Mouse (Mus musculus): ENCODE measurements around the gene Imp3. TPM values are rescaled to one million over a fixed set of nuclear protein-coding genes. Genes with fewer than 3 reads are reported as not detected.

Imp3 gene
- total RNA-seq (2021): 10 to 100 TPM; 54.9 to 56.8 TPM
- long read RNA-seq, experiment 1, transcript Imp3-201 (1 exons, 924 nt): major isoform, 23 of 24 reads
- long read RNA-seq, experiment 1, partial matches to known transcripts: 0 of 24 reads
- long read RNA-seq, experiment 1, other reads (novel, unspliced or antisense): 1 of 24 reads
- long read RNA-seq, experiment 2, transcript Imp3-201 (1 exons, 924 nt): major isoform, 42 of 42 reads
- long read RNA-seq, experiment 2, partial matches to known transcripts: 0 of 42 reads
- long read RNA-seq, experiment 2, other reads (novel, unspliced or antisense): 0 of 42 reads

- peak within 1 kb of the TSS; percentile 88 for H3K4me3 ChIP-seq
- DNase-seq (ENCODE audit: low spot score in 2 of 2): peak; percentile 89 to 94
- H3K27ac ChIP-seq: peak within 1 kb of the TSS; percentile 92
- peak; percentile 41 for TF ChIP-seq CTCF (conservative IDR thresholded peaks at IDR 0.05)
Measured at GRCm38 (mm10) chr9:56937223-56938160, at the start of gene Imp3. Gene Imp3 (plus strand): TSS chr9:56937475.

DNA sequence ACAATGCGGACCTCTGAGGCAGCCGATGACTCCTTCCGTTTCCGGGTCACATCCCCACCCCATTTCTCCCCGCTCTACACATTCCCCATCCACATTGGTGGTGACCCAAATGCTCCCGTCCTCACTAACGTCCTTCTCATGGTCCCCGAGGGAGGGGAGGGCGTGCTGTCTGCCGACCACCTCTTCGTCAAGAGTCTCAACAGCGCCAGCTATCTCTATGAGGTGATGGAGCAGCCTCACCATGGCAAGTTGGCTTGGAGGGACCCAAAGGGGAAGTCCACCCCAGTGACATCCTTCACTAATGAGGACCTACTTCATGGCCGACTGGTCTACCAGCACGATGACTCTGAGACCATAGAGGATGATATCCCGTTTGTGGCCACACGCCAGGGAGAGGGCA is 49.7 kb upstream of the Imp3 start:
- no peak for TF ChIP-seq CTCF (conservative IDR thresholded peaks at IDR 0.05)
- DNase-seq (ENCODE audit: low spot score in 2 of 2): no peak
- H3K4me3 ChIP-seq: no peak overlapping the region
- no peak overlapping the region for H3K27ac ChIP-seq

- peak overlapping the region; percentile 38 for H3K4me3 ChIP-seq
- peak; percentile 92 for TF ChIP-seq CTCF (conservative IDR thresholded peaks at IDR 0.05)
- H3K27ac ChIP-seq: no peak overlapping the region
- DNase-seq (ENCODE audit: low spot score in 2 of 2): peak; percentile 78 to 86
Measured at GRCm38 (mm10) chr9:56889817-56890216, 47.5 kb upstream of the Imp3 start.

GRCm38 (mm10) chr9:56890522-56891250 is 46.6 kb upstream of the Imp3 start:
- no peak overlapping the region for H3K27ac ChIP-seq
- H3K4me3 ChIP-seq: no peak overlapping the region
- no peak for DNase-seq (ENCODE audit: low spot score in 2 of 2)
- TF ChIP-seq CTCF (conservative IDR thresholded peaks at IDR 0.05): peak; percentile 35

- Histone ChIP-seq H3K4me3 (peak overlapping the region; percentile 31; the same call in 1 of the 2 replicates), H3K27ac (0 out of 2 replicates have a peak overlapping the region, but pooled peaks have one; percentile 24)
- TF ChIP-seq CTCF (conservative IDR thresholded peaks at IDR 0.05): peak; percentile 95
- peak; percentile 73 to 77 for DNase-seq (ENCODE audit: low spot score in 2 of 2)
Measured at GRCm38 (mm10) chr9:56891517-56892011, 45.7 kb upstream of the Imp3 start.

- no peak for DNase-seq (ENCODE audit: low spot score in 2 of 2)
- Histone ChIP-seq H3K4me3 (no peak overlapping the region), H3K27ac (no peak overlapping the region)
- no peak for TF ChIP-seq CTCF (conservative IDR thresholded peaks at IDR 0.05)
Measured at GRCm38 (mm10) chr9:56892111-56892510, 45.2 kb upstream of the Imp3 start.

- Histone ChIP-seq H3K27ac (no peak overlapping the region), H3K4me3 (no peak overlapping the region)
- DNase-seq (ENCODE audit: low spot score in 2 of 2): no peak
- no peak for TF ChIP-seq CTCF (conservative IDR thresholded peaks at IDR 0.05)
Measured at GRCm38 (mm10) chr9:56893313-56893712, 44.0 kb upstream of the Imp3 start.

DNA sequence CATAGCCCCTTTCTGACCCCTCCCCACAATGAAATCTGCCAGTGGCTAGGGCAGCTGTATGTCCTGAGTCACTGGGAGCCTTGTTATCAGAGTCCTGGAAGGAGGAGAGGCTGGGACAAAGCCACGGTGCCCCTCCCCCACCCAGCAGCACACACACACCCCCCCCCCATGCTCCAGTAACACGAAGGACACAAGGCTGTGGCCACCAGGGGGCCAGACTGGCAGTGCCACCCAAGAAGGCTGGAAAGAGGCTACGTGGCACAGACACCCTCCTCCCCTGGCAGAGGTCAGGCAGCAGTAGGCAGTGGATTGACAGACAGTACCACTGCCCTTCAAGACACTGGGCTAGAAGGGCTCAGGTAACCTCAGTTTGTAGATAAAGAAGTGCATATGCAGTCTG is 43.3 kb upstream of the Imp3 start:
- peak; percentile 46 for TF ChIP-seq CTCF (conservative IDR thresholded peaks at IDR 0.05)
- H3K27ac ChIP-seq: no peak overlapping the region
- no peak for DNase-seq (ENCODE audit: low spot score in 2 of 2)
- no peak overlapping the region for H3K4me3 ChIP-seq

DNA sequence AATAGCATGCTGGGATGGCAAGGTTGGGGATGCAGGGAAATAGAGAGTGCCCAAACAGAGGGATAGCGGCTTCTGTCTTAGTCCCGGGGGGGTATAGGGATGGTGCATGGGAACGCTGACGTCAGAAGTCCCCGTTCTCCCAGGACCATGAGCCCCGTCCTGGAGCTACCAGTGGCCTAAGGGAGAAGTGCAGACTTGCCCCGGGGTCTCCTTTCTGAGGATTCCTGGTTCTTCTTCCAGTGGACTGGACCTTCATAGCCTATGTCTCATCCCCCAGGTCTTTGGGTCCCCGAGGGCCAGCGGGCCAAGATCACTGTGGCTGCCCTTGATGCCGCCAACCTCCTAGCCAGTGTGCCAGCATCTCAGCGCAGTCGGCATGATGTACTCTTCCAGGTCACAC is 40.5 kb upstream of the Imp3 start:
- no peak overlapping the region for H3K27ac ChIP-seq
- H3K4me3 ChIP-seq: no peak overlapping the region
- no peak for TF ChIP-seq CTCF (conservative IDR thresholded peaks at IDR 0.05)
- no peak for DNase-seq (ENCODE audit: low spot score in 2 of 2)

DNA sequence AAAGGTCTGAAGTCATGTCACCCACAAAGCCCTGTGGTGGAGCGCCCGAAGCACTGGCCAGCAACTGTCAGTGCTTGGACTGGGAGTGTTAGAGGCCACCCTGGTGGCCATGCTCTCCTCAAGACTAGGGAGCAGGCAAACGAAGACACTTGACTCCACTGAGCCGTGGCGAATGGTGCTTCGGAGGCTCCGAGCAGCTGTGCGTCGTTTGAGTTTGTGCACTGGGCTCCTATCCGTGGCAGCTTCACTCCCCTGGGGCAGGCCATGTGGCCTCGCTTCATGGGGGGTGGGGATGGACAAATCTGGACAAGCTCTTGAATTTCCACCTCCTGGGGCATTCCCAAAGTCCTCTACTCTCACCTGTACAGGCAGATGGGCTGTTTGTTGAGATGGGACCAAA is 37.9 kb upstream of the Imp3 start:
- Histone ChIP-seq H3K4me3 (no peak overlapping the region), H3K27ac (no peak overlapping the region)
- DNase-seq (ENCODE audit: low spot score in 2 of 2): no peak
- no peak for TF ChIP-seq CTCF (conservative IDR thresholded peaks at IDR 0.05)

- no peak overlapping the region for H3K4me3 ChIP-seq
- no peak for DNase-seq (ENCODE audit: low spot score in 2 of 2)
- H3K27ac ChIP-seq: peak overlapping the region; percentile 82; the same call in 1 of the 2 replicates
- TF ChIP-seq CTCF (conservative IDR thresholded peaks at IDR 0.05): no peak; the same call in 1 of the 2 replicates
Measured at GRCm38 (mm10) chr9:56900060-56900459, 37.2 kb upstream of the Imp3 start.

DNA sequence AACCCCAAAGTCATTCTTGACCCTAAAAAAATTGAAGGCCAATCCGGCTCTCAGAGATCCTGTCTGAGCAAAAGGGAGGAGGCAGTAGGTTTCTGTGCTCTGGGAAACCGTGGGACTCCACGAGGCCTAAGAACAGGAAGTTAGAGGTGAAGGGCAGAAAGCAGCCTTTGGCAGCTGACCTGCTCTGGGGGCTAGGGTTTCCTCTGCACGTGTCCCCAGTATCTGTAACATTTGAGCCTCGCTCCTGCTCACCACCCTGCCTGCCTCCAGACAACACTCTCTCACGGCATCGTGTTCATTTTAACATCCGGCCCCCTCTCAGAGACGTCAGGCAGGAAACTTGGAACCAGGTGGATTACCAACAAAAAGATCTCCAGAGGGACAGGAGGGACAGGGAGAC is 36.7 kb upstream of the Imp3 start:
- no peak overlapping the region for H3K4me3 ChIP-seq

More for the DNA sequence above, 36.7 kb upstream of the Imp3 start:
- H3K27ac ChIP-seq: peak overlapping the region; percentile 82
- no peak for TF ChIP-seq CTCF (conservative IDR thresholded peaks at IDR 0.05)
- no peak for DNase-seq (ENCODE audit: low spot score in 2 of 2)
